Mouse (Mus musculus) forebrain, embryonic 11.5 days (tissue): ENCODE measurements around the gene Gucy2c. TPM values are rescaled to one million over a fixed set of nuclear protein-coding genes. Genes with fewer than 3 reads are reported as not detected.

Experiments
- ATAC-seq: fragments of 200-750 bp; cut with Nextera tagmentation; replicated peaks from 2 replicates; pipeline ENCODE4 v1.8.0; 2017; ENCODE audit warnings: moderate TSS enrichment; ENCODE audit not compliant: low FRiP score
- DNase-seq: peaks from one replicate; pipeline ENCODE4 v3.0.0-alpha.2; 2017; ENCODE audit warnings: low spot score
- H3K27ac ChIP-seq: fragments of 300-500 bp; sonication (generic); 2 replicates; pipeline ENCODE4 v1.5.1; 2014; ENCODE audit warnings: low read depth, low read length
- H3K27me3 ChIP-seq: fragments of 300-500 bp; sonication (generic); 2 replicates; pipeline ENCODE4 v1.6.1; 2014; ENCODE audit warnings: mild to moderate bottlenecking, low read length, mixed read lengths; ENCODE audit not compliant: control insufficient read depth, insufficient read depth
- H3K36me3 ChIP-seq: fragments of 300-500 bp; sonication (generic); 2 replicates; pipeline ENCODE4 v1.6.1; 2014; ENCODE audit warnings: mild to moderate bottlenecking, low read length, moderate library complexity, mixed read lengths; ENCODE audit not compliant: control insufficient read depth, insufficient read depth
- H3K4me1 ChIP-seq: fragments of 300-500 bp; sonication (generic); replicated peaks from 2 replicates; pipeline ENCODE4 v1.6.1; 2014; ENCODE audit warnings: low read length, mixed read lengths; ENCODE audit not compliant: control insufficient read depth, insufficient read depth
- H3K4me2 ChIP-seq: fragments of 300-500 bp; sonication (generic); 2 replicates; pipeline ENCODE4 v1.6.1; 2014; ENCODE audit warnings: low read depth, mild to moderate bottlenecking, low read length, moderate library complexity, mixed read lengths; ENCODE audit not compliant: severe bottlenecking
- H3K4me3 ChIP-seq: fragments of 300-500 bp; sonication (generic); 2 replicates; pipeline ENCODE4 v1.5.1; 2014; ENCODE audit warnings: low read depth, low read length
- H3K9ac ChIP-seq: fragments of 300-500 bp; sonication (generic); 2 replicates; pipeline ENCODE4 v1.6.1; 2014; ENCODE audit warnings: low read length
- H3K9me3 ChIP-seq: fragments of 300-500 bp; sonication (generic); 2 replicates; pipeline ENCODE4 v1.6.1; 2016; ENCODE audit warnings: low read length, mixed read lengths; ENCODE audit not compliant: control insufficient read depth
- WGBS: fragments of 180-500 bp; shearing (Covaris S2); extraction: QIAGEN DNeasy Blood & Tissue Kit; methylation state at CpG from one replicate; pipeline ENCODE4 v1.1.7; 2014; 5-methylcytosine and 5-hydroxymethylcytosine counted together
- polyA plus RNA-seq: library from polyadenylated mRNA; unstranded; fragments of >200 nt; fragmentation: Nextera tagmentation; extraction: Ambion mirVana; gene quantifications from 2 replicates; pipeline ENCODE4 v1.2.1, GENCODE M21; 2014

Gucy2c gene
- polyA plus RNA-seq, 1 experiment from 2014 or later: not detected

- WGBS: 93% methylated on average over 3 of the region's 3 CpGs
- Histone ChIP-seq H3K4me2 (no peak overlapping the region), H3K27ac (no peak overlapping the region), H3K27me3 (no peaks in the 10 kb centered on the region), H3K4me1 (no peaks in the 10 kb centered on the region), H3K9ac (no peak overlapping the region), H3K9me3 (no peaks in the 10 kb centered on the region), H3K4me3 (no peak overlapping the region), H3K36me3 (peaks cover 36% of the 10 kb centered on the region)
- no peak for DNase-seq
- ATAC-seq: no peak
These were observed 36.0 kb upstream of the Gucy2c start for GRCm38 (mm10) chr6:136817549-136817948.

GRCm38 (mm10) chr6:136816826-136817225 is 35.3 kb upstream of the Gucy2c start:
- Histone ChIP-seq H3K27me3 (no peaks in the 10 kb centered on the region), H3K9ac (no peak overlapping the region), H3K27ac (no peak overlapping the region), H3K4me3 (no peak overlapping the region), H3K4me2 (no peak overlapping the region), H3K9me3 (no peaks in the 10 kb centered on the region), H3K36me3 (peaks cover 36% of the 10 kb centered on the region), H3K4me1 (no peaks in the 10 kb centered on the region)
- DNase-seq (no peak), ATAC-seq (no peak)
- 94% methylated on average over 21 of the region's 21 CpGs for WGBS

DNA sequence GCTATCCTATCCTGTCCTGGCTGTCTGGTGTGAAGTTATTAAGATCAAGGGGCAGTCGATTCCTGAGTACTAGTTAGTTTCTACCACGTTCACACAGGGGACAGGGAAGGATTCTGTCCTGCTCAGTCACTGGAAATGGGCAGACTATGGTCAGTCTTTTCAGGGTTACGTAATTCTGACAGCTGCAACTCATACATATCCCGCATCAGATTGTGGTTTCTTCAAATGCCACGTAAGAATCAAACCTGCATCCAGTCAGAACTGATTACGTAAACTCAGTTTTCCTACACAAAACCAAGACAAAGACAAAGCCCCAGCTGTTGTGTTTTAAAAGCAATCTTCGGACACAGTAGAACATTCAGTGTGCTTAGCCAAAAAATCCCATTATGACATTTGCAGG is 33.8 kb upstream of the Gucy2c start:
- peaks cover 33% of the 10 kb centered on the region for H3K36me3 ChIP-seq
- DNase-seq: no peak
- no peaks in the 10 kb centered on the region for H3K27me3 ChIP-seq
- H3K4me1 ChIP-seq: no peaks in the 10 kb centered on the region
- H3K27ac ChIP-seq: no peak overlapping the region
- no peak overlapping the region for H3K9ac ChIP-seq
- H3K4me3 ChIP-seq: no peak overlapping the region
- no peak for ATAC-seq
- 96% methylated on average over 7 of the region's 7 CpGs for WGBS
- H3K9me3 ChIP-seq: no peaks in the 10 kb centered on the region
- H3K4me2 ChIP-seq: no peak overlapping the region

- ATAC-seq (no peak), DNase-seq (no peak)
- Histone ChIP-seq H3K9me3 (no peaks in the 10 kb centered on the region), H3K4me2 (no peak overlapping the region), H3K27ac (no peak overlapping the region), H3K27me3 (no peaks in the 10 kb centered on the region), H3K4me3 (no peak overlapping the region), H3K4me1 (peaks cover 7% of the 10 kb centered on the region), H3K9ac (no peak overlapping the region), H3K36me3 (peaks cover 22% of the 10 kb centered on the region)
- WGBS: 53% methylated on average over 4 of the region's 4 CpGs
These were observed 31.6 kb upstream of the Gucy2c start for GRCm38 (mm10) chr6:136813117-136813516.

GRCm38 (mm10) chr6:136811196-136811595 is 29.6 kb upstream of the Gucy2c start:
- ATAC-seq (no peak), DNase-seq (no peak)
- H3K27ac ChIP-seq: no peak overlapping the region
- peaks cover 11% of the 10 kb centered on the region for H3K36me3 ChIP-seq
- no peak overlapping the region for H3K4me3 ChIP-seq
- H3K27me3 ChIP-seq: no peaks in the 10 kb centered on the region
- H3K4me1 ChIP-seq: peaks cover 7% of the 10 kb centered on the region
- 91% methylated on average over 10 of the region's 10 CpGs for WGBS
- H3K9ac ChIP-seq: no peak overlapping the region
- no peak overlapping the region for H3K4me2 ChIP-seq
- H3K9me3 ChIP-seq: no peaks in the 10 kb centered on the region

DNA sequence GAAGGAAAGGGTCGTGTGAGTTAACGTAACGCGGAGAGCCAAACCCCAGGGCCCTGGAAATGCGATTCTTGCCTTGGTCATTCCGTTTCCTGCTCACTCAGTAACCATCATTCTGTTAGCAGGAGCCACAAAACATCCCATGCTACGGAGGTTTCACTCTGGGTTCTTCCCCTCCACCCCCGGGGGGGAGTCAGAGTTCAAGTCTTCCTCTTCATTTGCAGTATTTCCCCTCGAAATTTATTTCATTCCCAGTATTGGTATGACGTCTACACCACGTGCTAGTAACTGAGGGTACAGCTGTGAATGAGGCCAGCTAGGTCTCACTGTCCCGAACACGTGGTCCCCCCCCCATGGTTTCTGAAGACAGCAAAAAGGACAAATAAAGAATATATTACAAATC is 28.1 kb upstream of the Gucy2c start:
- H3K4me2 ChIP-seq: peak overlapping the region; percentile 85; the same call in 1 of the 2 replicates
- H3K4me1 ChIP-seq: peaks cover 7% of the 10 kb centered on the region
- H3K36me3 ChIP-seq: peaks cover 3% of the 10 kb centered on the region; the same call in 1 of the 2 replicates
- H3K27me3 ChIP-seq: no peaks in the 10 kb centered on the region
- H3K9ac ChIP-seq: no peak overlapping the region
- no peak overlapping the region for H3K27ac ChIP-seq
- 83% methylated on average over 13 of the region's 13 CpGs for WGBS
- H3K9me3 ChIP-seq: no peaks in the 10 kb centered on the region
- ATAC-seq: no peak
- no peak overlapping the region for H3K4me3 ChIP-seq
- no peak for DNase-seq

DNA sequence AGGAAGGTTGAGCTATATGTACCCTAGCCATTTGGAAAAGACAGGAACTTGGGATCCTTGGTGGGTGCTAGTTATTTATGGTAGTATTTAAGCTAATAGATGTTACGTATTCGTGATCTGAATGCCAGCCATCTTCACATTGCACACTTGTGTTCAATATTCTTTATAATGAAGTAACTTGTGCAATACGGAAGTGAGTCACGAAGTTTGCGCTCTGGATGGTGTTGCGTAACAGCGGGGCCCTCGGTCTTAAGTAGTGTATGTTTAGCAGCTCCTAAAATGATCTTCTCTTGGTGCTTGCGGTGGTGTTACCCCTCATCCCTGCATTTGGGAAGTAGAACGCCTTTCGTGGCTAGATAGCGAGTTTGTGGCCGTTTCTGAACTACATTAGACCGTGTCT is 27.5 kb upstream of the Gucy2c start:
- Histone ChIP-seq H3K4me1 (peaks cover 7% of the 10 kb centered on the region), H3K4me2 (peak overlapping the region; percentile 85), H3K27ac (no peak overlapping the region), H3K4me3 (peak overlapping the region; percentile 73), H3K36me3 (no peaks in the 10 kb centered on the region; the same call in 1 of the 2 replicates), H3K9ac (peak overlapping the region; percentile 65), H3K9me3 (no peaks in the 10 kb centered on the region), H3K27me3 (no peaks in the 10 kb centered on the region)
- no peak for ATAC-seq
- DNase-seq: no peak
- 36% methylated on average over 14 of the region's 14 CpGs for whole genome bisulfite sequencing

- peak; percentile 62 for DNase-seq
- peak; percentile 8 for ATAC-seq
- Histone ChIP-seq H3K27me3 (no peaks in the 10 kb centered on the region), H3K4me3 (peak overlapping the region; percentile 73), H3K4me2 (peak overlapping the region; percentile 85), H3K9ac (peak overlapping the region; percentile 65), H3K9me3 (no peaks in the 10 kb centered on the region), H3K36me3 (no peaks in the 10 kb centered on the region; the same call in 1 of the 2 replicates), H3K27ac (no peak overlapping the region), H3K4me1 (peaks cover 7% of the 10 kb centered on the region)
- WGBS: under 1% methylated on average over 28 of the region's 28 CpGs
These were observed 27.1 kb upstream of the Gucy2c start for GRCm38 (mm10) chr6:136808631-136809046.

GRCm38 (mm10) chr6:136808014-136808417 is 26.5 kb upstream of the Gucy2c start, which contains the start of gene H2afj:
Gene H2afj, plus strand, starts transcription at chr6:136808244.
- Histone ChIP-seq H3K9me3 (no peaks in the 10 kb centered on the region), H3K27me3 (no peaks in the 10 kb centered on the region), H3K9ac (peak within 1 kb of the TSS; percentile 65), H3K36me3 (no peaks in the 10 kb centered on the region; the same call in 1 of the 2 replicates), H3K4me2 (peak within 1 kb of the TSS; percentile 85), H3K4me1 (peaks cover 7% of the 10 kb centered on the region), H3K4me3 (peak within 1 kb of the TSS; percentile 73), H3K27ac (no peak within 1 kb of the TSS)
- DNase-seq (peak; percentile 97), ATAC-seq (peak; percentile 86)
- 0% methylated on average over 34 of the region's 34 CpGs for whole genome bisulfite sequencing
